Mouse (Mus musculus): ENCODE results near the gene Btbd11. TPM values are rescaled to one million over a fixed set of nuclear protein-coding genes. Genes with fewer than 3 reads are reported as not detected.

The Btbd11 gene
- polyA plus RNA-seq, 1 experiment from 2014 or later, result 0.47 TPM

DNA sequence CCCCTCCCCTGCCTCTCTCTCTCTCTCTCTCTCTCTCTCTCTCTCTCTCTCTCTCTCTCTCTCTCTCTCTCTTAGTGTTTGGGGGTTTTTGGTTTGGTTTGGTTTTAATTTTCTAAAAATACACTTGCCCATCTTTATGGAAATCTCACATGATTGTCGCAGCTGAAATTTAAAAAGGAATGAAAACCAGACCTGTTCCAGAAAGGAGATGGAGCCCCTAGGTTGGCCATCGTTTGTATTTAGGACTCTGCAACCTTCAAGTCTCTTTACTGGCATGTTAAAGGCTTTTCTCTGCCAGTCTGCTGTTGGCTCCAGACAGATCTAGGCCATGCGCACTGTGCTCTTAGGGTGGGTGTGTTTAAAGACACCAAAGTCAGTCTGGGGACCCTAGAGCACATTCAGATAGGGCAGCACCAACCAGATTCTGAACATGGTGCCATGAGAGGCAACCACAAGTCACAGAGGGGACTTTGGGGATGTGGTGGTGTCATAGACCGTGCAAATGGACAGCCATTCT, 238.6 kb downstream of the Btbd11 start:
- H3K9ac ChIP-seq (replicated peaks), result no peak overlapping the region
- no peak overlapping the region for H3K4me2 ChIP-seq (ENCODE audit: low read depth, low read length)
- TF ChIP-seq EP300 (IDR thresholded peaks at IDR 0.05; ENCODE audit: low read depth) (no peak), CTCF (IDR thresholded peaks at IDR 0.05; ENCODE audit: low read depth) (no peak)
- no peaks in the 10 kb centered on the region for H3K9me3 ChIP-seq (ENCODE audit: low read length)
- no peak for ATAC-seq
- no peak overlapping the region for H3K27ac ChIP-seq (ENCODE audit: low read depth)
- H3K36me3 ChIP-seq (replicated peaks; ENCODE audit: insufficient read depth, low read length), result no peaks in the 10 kb centered on the region
- H3K4me3 ChIP-seq (ENCODE audit: low read depth, low read length), result no peak overlapping the region
- no peak for DNase-seq
- H3K27me3 ChIP-seq (ENCODE audit: insufficient read depth, low read length), result no peaks in the 10 kb centered on the region
- WGBS (ENCODE audit: insufficient replicate concordance), result 57% methylated on average over 4 of the region's 4 CpGs
- peaks cover 3% of the 10 kb centered on the region; the same call in 1 of the 2 replicates for H3K4me1 ChIP-seq (ENCODE audit: insufficient read depth)

- no peak overlapping the region for H3K4me2 ChIP-seq (ENCODE audit: low read depth, low read length)
- ATAC-seq (no peak), DNase-seq (no peak)
- no peak for TF ChIP-seq CTCF (IDR thresholded peaks at IDR 0.05; ENCODE audit: low read depth)
- no peak for TF ChIP-seq EP300 (IDR thresholded peaks at IDR 0.05; ENCODE audit: low read depth)
- H3K4me1 ChIP-seq (ENCODE audit: insufficient read depth), result no peaks in the 10 kb centered on the region
- no peaks in the 10 kb centered on the region for H3K27me3 ChIP-seq (ENCODE audit: insufficient read depth, low read length)
- H3K4me3 ChIP-seq (ENCODE audit: low read depth, low read length), result no peak overlapping the region
- no peaks in the 10 kb centered on the region for H3K9me3 ChIP-seq (ENCODE audit: low read length)
- no peaks in the 10 kb centered on the region for H3K36me3 ChIP-seq (replicated peaks; ENCODE audit: insufficient read depth, low read length)
- H3K27ac ChIP-seq (ENCODE audit: low read depth), result no peak overlapping the region
- WGBS (ENCODE audit: insufficient replicate concordance), result 71% methylated on average over 10 of the region's 10 CpGs
- H3K9ac ChIP-seq (replicated peaks), result no peak overlapping the region
These were observed 245.4 kb downstream of the Btbd11 start for GRCm38 (mm10) chr10:85632030-85632429.

GRCm38 (mm10) chr10:85633577-85633976, 247.0 kb downstream of the Btbd11 start:
- H3K9me3 ChIP-seq (ENCODE audit: low read length), result no peaks in the 10 kb centered on the region
- WGBS (ENCODE audit: insufficient replicate concordance), result 86% methylated on average over 10 of the region's 10 CpGs
- no peaks in the 10 kb centered on the region for H3K4me1 ChIP-seq (ENCODE audit: insufficient read depth)
- H3K9ac ChIP-seq (replicated peaks), result no peak overlapping the region
- ATAC-seq (no peak), DNase-seq (no peak)
- no peak overlapping the region for H3K27ac ChIP-seq (ENCODE audit: low read depth)
- no peak for TF ChIP-seq CTCF (IDR thresholded peaks at IDR 0.05; ENCODE audit: low read depth)
- TF ChIP-seq EP300 (IDR thresholded peaks at IDR 0.05; ENCODE audit: low read depth), result no peak
- H3K4me2 ChIP-seq (ENCODE audit: low read depth, low read length), result no peak overlapping the region
- no peaks in the 10 kb centered on the region for H3K27me3 ChIP-seq (ENCODE audit: insufficient read depth, low read length)
- H3K36me3 ChIP-seq (replicated peaks; ENCODE audit: insufficient read depth, low read length), result no peaks in the 10 kb centered on the region
- no peak overlapping the region for H3K4me3 ChIP-seq (ENCODE audit: low read depth, low read length)

DNA sequence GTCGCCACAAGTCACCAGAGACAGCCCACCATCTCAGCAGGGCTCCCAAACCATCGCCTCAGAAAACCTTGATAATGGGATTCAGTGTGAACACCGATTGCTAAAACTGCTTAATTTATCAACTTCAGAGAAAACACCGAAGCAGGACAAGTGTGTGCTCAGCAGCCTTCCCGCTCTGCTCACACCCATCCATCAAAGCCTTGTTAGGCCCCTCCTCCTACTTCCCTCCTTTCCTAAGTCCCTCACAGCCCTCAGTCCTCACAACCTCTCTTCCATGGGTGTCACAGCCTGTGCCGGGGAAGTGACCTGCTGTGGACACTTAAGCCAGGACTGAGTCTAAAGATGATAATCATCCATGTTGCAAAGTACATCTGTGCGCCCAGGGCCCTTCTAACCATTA, 251.0 kb downstream of the Btbd11 start:
- WGBS (ENCODE audit: insufficient replicate concordance), result 33% methylated on average over 7 of the region's 7 CpGs
- Histone ChIP-seq H3K27ac (ENCODE audit: low read depth) (no peak overlapping the region), H3K9me3 (ENCODE audit: low read length) (no peaks in the 10 kb centered on the region), H3K4me3 (ENCODE audit: low read depth, low read length) (no peak overlapping the region), H3K9ac (replicated peaks) (no peak overlapping the region), H3K4me2 (ENCODE audit: low read depth, low read length) (no peak overlapping the region), H3K4me1 (ENCODE audit: insufficient read depth) (no peaks in the 10 kb centered on the region), H3K27me3 (ENCODE audit: insufficient read depth, low read length) (no peaks in the 10 kb centered on the region), H3K36me3 (replicated peaks; ENCODE audit: insufficient read depth, low read length) (no peaks in the 10 kb centered on the region)
- DNase-seq (no peak), ATAC-seq (no peak)
- TF ChIP-seq EP300 (IDR thresholded peaks at IDR 0.05; ENCODE audit: low read depth) (no peak), CTCF (IDR thresholded peaks at IDR 0.05; ENCODE audit: low read depth) (no peak)

- 58% methylated on average over 5 of the region's 5 CpGs for WGBS (ENCODE audit: insufficient replicate concordance)
- no peak for ATAC-seq
- Histone ChIP-seq H3K4me3 (ENCODE audit: low read depth, low read length) (no peak overlapping the region), H3K9me3 (ENCODE audit: low read length) (no peaks in the 10 kb centered on the region), H3K27ac (ENCODE audit: low read depth) (no peak overlapping the region), H3K4me1 (ENCODE audit: insufficient read depth) (no peaks in the 10 kb centered on the region), H3K4me2 (ENCODE audit: low read depth, low read length) (no peak overlapping the region), H3K9ac (replicated peaks) (no peak overlapping the region), H3K27me3 (ENCODE audit: insufficient read depth, low read length) (no peaks in the 10 kb centered on the region), H3K36me3 (replicated peaks; ENCODE audit: insufficient read depth, low read length) (no peaks in the 10 kb centered on the region)
- TF ChIP-seq EP300 (IDR thresholded peaks at IDR 0.05; ENCODE audit: low read depth) (no peak), CTCF (IDR thresholded peaks at IDR 0.05; ENCODE audit: low read depth) (no peak)
- no peak for DNase-seq
These were observed 251.5 kb downstream of the Btbd11 start for GRCm38 (mm10) chr10:85638141-85638540.

DNA sequence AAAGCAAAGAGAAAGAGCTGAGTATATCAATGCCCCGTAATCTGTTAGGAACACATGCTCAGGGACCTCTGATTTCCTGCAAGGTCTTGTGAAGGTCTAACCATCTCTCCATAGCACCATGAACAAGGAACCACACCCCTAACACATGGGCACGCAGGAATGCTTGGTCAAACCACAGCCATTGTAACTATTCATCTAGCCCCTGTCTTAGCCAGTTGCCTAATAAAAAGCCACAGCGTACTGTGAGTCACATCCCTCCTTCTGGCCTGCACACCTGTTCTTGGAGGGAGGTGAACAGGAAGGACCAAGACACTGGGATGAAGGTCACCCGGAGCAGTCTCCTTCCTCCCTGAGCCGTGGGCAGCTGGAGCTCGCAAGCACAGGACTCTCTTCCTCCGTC, 253.0 kb downstream of the Btbd11 start:
- Histone ChIP-seq H3K27ac (ENCODE audit: low read depth) (no peak overlapping the region), H3K4me1 (ENCODE audit: insufficient read depth) (no peaks in the 10 kb centered on the region), H3K9ac (replicated peaks) (no peak overlapping the region), H3K36me3 (replicated peaks; ENCODE audit: insufficient read depth, low read length) (no peaks in the 10 kb centered on the region), H3K4me3 (ENCODE audit: low read depth, low read length) (no peak overlapping the region), H3K4me2 (ENCODE audit: low read depth, low read length) (no peak overlapping the region), H3K9me3 (ENCODE audit: low read length) (no peaks in the 10 kb centered on the region), H3K27me3 (ENCODE audit: insufficient read depth, low read length) (no peaks in the 10 kb centered on the region)
- TF ChIP-seq EP300 (IDR thresholded peaks at IDR 0.05; ENCODE audit: low read depth) (no peak), CTCF (IDR thresholded peaks at IDR 0.05; ENCODE audit: low read depth) (no peak)
- DNase-seq (no peak), ATAC-seq (no peak)
- WGBS (ENCODE audit: insufficient replicate concordance), result 70% methylated on average over 7 of the region's 7 CpGs

- H3K27ac ChIP-seq (ENCODE audit: low read depth), result no peak overlapping the region
- H3K4me1 ChIP-seq (ENCODE audit: insufficient read depth), result no peaks in the 10 kb centered on the region
- DNase-seq, result no peak
- no peak overlapping the region for H3K4me3 ChIP-seq (ENCODE audit: low read depth, low read length)
- no peak for TF ChIP-seq CTCF (IDR thresholded peaks at IDR 0.05; ENCODE audit: low read depth)
- no peaks in the 10 kb centered on the region for H3K36me3 ChIP-seq (replicated peaks; ENCODE audit: insufficient read depth, low read length)
- ATAC-seq, result no peak
- H3K9me3 ChIP-seq (ENCODE audit: low read length), result no peaks in the 10 kb centered on the region
- H3K27me3 ChIP-seq (ENCODE audit: insufficient read depth, low read length), result no peaks in the 10 kb centered on the region
- H3K9ac ChIP-seq (replicated peaks), result no peak overlapping the region
- WGBS (ENCODE audit: insufficient replicate concordance), result 67% methylated on average over 8 of the region's 8 CpGs
- no peak overlapping the region for H3K4me2 ChIP-seq (ENCODE audit: low read depth, low read length)
These were observed 253.8 kb downstream of the Btbd11 start for GRCm38 (mm10) chr10:85640408-85640807.
